Mouse (Mus musculus) limb, embryonic 11.5 days (tissue): ENCODE results near the gene Ncaph. TPM values are rescaled to one million over a fixed set of nuclear protein-coding genes. Genes with fewer than 3 reads are reported as not detected.
A peak's percentile ranks its signal among the peaks of the same experiment; 100 is the strongest.
"Not testable (repeated sequence)": the region's sequence is repeated elsewhere in the genome, so short reads cannot be mapped to it uniquely, and the experiment has no call there.

ENCODE experiments used
- ATAC-seq: fragments of 200-750 bp; cut with Nextera tagmentation; 2 replicates; pipeline ENCODE4 v1.8.0; 2017; ENCODE audit warnings: low read depth; ENCODE audit not compliant: insufficient number of reproducible peaks, low FRiP score, low TSS enrichment
- DNase-seq: peaks from one replicate; pipeline ENCODE4 v3.0.0-alpha.2; 2015; ENCODE audit warnings: low spot score
- H3K27ac ChIP-seq: fragments of 300-500 bp; sonication (generic); replicated peaks from 2 replicates; pipeline ENCODE4 v1.5.1; 2014; ENCODE audit warnings: low read depth, mild to moderate bottlenecking, low read length
- H3K27me3 ChIP-seq: fragments of 300-500 bp; sonication (generic); 2 replicates; pipeline ENCODE4 v1.6.1; 2014; ENCODE audit warnings: mild to moderate bottlenecking, low read length, mixed read lengths; ENCODE audit not compliant: control insufficient read depth, insufficient read depth
- H3K36me3 ChIP-seq: fragments of 300-500 bp; sonication (generic); 2 replicates; pipeline ENCODE4 v1.6.1; 2014; ENCODE audit warnings: mild to moderate bottlenecking, low read length, moderate library complexity, mixed read lengths; ENCODE audit not compliant: control insufficient read depth, insufficient read depth
- H3K4me1 ChIP-seq: fragments of 300-500 bp; sonication (generic); 2 replicates; pipeline ENCODE4 v1.6.1; 2014; ENCODE audit warnings: low read length, mixed read lengths; ENCODE audit not compliant: control insufficient read depth, insufficient read depth
- H3K4me2 ChIP-seq: fragments of 300-500 bp; sonication (generic); 2 replicates; pipeline ENCODE4 v1.6.1; 2014; ENCODE audit warnings: low read depth, mild to moderate bottlenecking, moderate library complexity; ENCODE audit not compliant: severe bottlenecking
- H3K4me3 ChIP-seq: fragments of 300-500 bp; sonication (generic); 2 replicates; pipeline ENCODE4 v1.5.1; 2014; ENCODE audit warnings: low read depth, low read length
- H3K9ac ChIP-seq: fragments of 300-500 bp; sonication (generic); 2 replicates; pipeline ENCODE4 v1.6.1; 2014; ENCODE audit warnings: mild to moderate bottlenecking, low read length
- H3K9me3 ChIP-seq: fragments of 300-500 bp; sonication (generic); 2 replicates; pipeline ENCODE4 v1.6.1; 2016; ENCODE audit warnings: low read length; ENCODE audit not compliant: control insufficient read depth
- WGBS: fragments of 180-500 bp; shearing (Covaris S2); extraction: QIAGEN DNeasy Blood & Tissue Kit; methylation state at CpG from one replicate; pipeline ENCODE4 v1.1.7; 2014; 5-methylcytosine and 5-hydroxymethylcytosine counted together
- polyA plus RNA-seq: library from polyadenylated mRNA; unstranded; fragments of >200 nt; fragmentation: Nextera tagmentation; extraction: Ambion mirVana; gene quantifications from 2 replicates; pipeline ENCODE4 v1.2.1, GENCODE M21; 2014

Ncaph gene
- polyA plus RNA-seq, 1 experiment from 2014 or later = 130 TPM

DNA sequence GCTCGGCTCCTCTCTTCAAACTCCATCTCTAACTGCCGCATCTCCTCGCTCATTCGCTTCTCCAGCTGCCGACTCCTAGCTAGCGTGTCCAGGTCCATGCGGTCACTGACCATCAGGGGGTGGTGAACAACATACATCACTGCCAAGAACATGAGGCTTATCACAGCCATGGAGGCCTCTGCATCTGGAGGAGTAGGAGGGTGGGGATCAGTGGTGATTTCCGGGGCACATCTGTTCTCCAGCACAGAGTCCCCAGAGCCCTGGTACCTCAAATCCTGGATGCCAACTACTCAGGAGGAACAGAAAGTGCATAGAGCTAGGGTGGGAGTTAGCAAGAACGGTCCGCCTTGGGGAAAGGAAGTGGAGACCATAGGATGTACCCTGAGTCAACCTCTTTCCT lies 8.3 kb upstream of the Ncaph start:
- Histone ChIP-seq H3K9me3 (no peaks in the 10 kb centered on the region), H3K36me3 (peaks cover 6% of the 10 kb centered on the region; the same call in 1 of the 2 replicates), H3K27me3 (no peaks in the 10 kb centered on the region), H3K27ac (no peak overlapping the region), H3K4me1 (peaks cover 5% of the 10 kb centered on the region), H3K4me3 (no peak overlapping the region), H3K9ac (no peak overlapping the region), H3K4me2 (peak overlapping the region; percentile 56; the same call in 1 of the 2 replicates)
- WGBS = 84% methylated on average over 10 of the region's 10 CpGs
- DNase-seq (no peak), ATAC-seq (no peak)

DNA sequence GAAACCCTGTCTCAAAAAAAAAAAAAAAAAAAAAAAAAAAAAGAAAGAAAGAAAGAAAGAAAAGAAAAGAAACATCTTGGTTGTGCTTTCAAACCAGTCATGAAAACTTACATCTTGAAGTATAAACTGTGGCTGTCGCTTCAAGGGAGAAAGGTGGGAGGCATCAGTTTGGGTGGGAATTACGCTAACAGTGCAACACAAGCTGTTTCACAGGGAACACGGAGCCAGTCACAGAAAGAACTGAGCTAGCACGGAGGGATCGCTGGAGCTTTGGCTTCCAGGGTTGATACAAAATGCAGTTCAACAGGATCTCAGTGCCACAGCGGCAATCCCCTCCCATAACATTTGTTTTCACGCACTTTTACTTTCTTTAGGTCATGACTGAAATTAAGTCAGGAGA lies 6.3 kb upstream of the Ncaph start:
- H3K9ac ChIP-seq = no peak overlapping the region
- H3K4me3 ChIP-seq = no peak overlapping the region
- peaks cover 6% of the 10 kb centered on the region; the same call in 1 of the 2 replicates for H3K36me3 ChIP-seq
- DNase-seq (no peak), ATAC-seq (no peak)
- 93% methylated on average over 7 of the region's 7 CpGs for WGBS
- no peak overlapping the region for H3K4me2 ChIP-seq
- H3K27ac ChIP-seq = no peak overlapping the region
- H3K4me1 ChIP-seq = peaks cover 5% of the 10 kb centered on the region
- H3K9me3 ChIP-seq = no peaks in the 10 kb centered on the region
- H3K27me3 ChIP-seq = no peaks in the 10 kb centered on the region

DNA sequence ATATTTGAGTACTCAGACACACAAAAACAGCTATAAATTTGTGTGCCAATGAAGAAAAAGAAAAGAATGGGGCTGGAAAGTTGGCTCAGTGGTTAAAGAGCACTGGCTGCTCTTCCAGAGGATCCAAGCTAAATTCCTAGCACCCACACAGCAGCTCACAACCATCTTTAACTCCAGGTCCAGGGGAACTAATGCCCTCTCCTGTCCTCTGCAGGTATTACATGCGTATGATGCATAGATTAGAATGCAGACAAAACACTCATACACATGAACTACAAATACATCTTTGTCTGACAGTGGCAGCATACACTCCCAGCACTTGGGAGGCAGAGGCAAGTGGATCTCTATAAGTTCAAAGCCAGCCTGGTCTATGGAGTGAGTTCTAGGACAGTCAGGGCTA lies 5.9 kb upstream of the Ncaph start:
- H3K4me3 ChIP-seq = no peak overlapping the region
- H3K27me3 ChIP-seq = no peaks in the 10 kb centered on the region
- DNase-seq (no peak), ATAC-seq (no peak)
- H3K9me3 ChIP-seq = no peaks in the 10 kb centered on the region
- 100% methylated on average over 1 of the region's 1 CpGs for WGBS
- H3K9ac ChIP-seq = no peak overlapping the region
- no peak overlapping the region for H3K27ac ChIP-seq
- peaks cover 6% of the 10 kb centered on the region; the same call in 1 of the 2 replicates for H3K36me3 ChIP-seq
- H3K4me2 ChIP-seq = no peak overlapping the region
- peaks cover 5% of the 10 kb centered on the region for H3K4me1 ChIP-seq

DNA sequence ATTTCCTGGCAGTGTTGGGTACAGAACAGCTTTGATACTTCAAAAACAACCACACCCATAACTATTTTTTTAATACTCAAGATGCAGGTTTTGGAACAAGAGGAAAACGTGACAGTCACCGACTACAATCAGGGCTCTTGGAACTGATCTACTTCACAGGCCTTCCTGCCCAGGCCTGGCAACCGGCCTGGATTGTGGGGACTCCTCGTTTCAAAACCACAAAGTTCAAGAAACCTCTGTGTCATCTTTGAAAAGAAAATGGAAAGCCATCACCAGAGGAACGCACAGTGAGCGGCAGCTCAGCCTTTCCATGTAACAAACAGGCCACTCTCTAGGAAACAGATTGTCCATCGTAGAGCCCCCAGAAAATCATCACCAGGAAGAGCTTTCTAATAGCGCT lies 5.3 kb upstream of the Ncaph start:
- 95% methylated on average over 8 of the region's 8 CpGs for WGBS
- Histone ChIP-seq H3K27ac (no peak overlapping the region), H3K9me3 (no peaks in the 10 kb centered on the region), H3K9ac (no peak overlapping the region), H3K27me3 (no peaks in the 10 kb centered on the region), H3K4me1 (peaks cover 5% of the 10 kb centered on the region), H3K36me3 (peaks cover 6% of the 10 kb centered on the region; the same call in 1 of the 2 replicates), H3K4me2 (no peak overlapping the region), H3K4me3 (no peak overlapping the region)
- no peak for DNase-seq
- ATAC-seq = no peak

DNA sequence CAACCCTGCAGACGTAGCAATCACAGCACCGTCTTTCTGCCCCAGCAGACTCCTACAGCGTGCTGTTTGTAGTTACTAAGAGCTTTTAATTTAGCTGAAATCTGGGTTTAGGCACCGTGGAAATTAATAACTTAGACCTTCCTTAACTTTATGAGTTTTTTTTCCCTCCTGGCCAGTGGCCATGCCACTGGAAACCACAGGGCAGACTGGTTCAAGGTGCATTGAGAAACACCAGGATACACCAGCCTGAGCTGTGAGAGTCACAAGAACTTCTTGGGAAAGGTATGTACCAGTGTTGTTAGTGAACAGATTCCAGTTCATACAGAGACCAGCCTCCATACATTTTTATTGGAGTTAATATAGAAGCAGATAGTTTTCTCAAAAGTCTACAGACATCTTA lies 4.7 kb upstream of the Ncaph start:
- no peak overlapping the region for H3K4me2 ChIP-seq
- no peak overlapping the region for H3K9ac ChIP-seq
- peaks cover 6% of the 10 kb centered on the region; the same call in 1 of the 2 replicates for H3K36me3 ChIP-seq
- H3K4me1 ChIP-seq = peaks cover 5% of the 10 kb centered on the region
- no peak for ATAC-seq
- no peaks in the 10 kb centered on the region for H3K27me3 ChIP-seq
- no peaks in the 10 kb centered on the region for H3K9me3 ChIP-seq
- H3K27ac ChIP-seq = no peak overlapping the region
- no peak for DNase-seq
- H3K4me3 ChIP-seq = no peak overlapping the region
- 88% methylated on average over 4 of the region's 4 CpGs for WGBS

DNA sequence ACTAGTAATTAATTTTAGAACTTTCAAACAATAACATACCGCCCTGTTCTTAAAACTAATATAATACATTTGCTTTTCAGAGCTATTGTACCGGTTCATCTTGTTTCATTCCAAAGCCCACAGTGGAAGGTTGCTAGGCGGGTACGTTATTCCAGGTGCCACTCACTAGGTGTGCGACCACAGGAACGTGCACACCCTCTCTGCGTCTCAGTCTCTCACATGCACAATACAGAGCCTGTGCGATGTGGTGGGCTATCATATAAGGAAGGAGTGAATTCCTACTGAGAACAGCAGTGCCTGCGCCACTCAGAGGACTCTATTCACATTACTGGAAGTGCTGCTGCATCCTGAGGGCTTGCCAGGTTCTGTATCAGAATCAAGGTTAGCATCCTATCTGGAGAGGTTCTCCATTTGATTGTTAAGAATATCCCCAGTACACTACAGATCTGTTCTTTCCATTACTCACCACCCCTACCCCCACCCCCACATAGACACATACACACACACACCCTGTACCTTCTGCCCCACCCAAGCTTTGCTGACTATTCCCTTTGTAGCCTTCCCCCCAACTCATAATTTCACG lies 4.2 kb upstream of the Ncaph start:
- no peak for DNase-seq
- no peak for ATAC-seq
- Histone ChIP-seq H3K4me2 (no peak overlapping the region), H3K4me3 (no peak overlapping the region), H3K27me3 (no peaks in the 10 kb centered on the region), H3K9ac (no peak overlapping the region; the same call in 1 of the 2 replicates), H3K4me1 (peaks cover 5% of the 10 kb centered on the region), H3K36me3 (peaks cover 6% of the 10 kb centered on the region; the same call in 1 of the 2 replicates), H3K27ac (no peak overlapping the region), H3K9me3 (no peaks in the 10 kb centered on the region)
- WGBS = 90% methylated on average over 10 of the region's 10 CpGs

DNA sequence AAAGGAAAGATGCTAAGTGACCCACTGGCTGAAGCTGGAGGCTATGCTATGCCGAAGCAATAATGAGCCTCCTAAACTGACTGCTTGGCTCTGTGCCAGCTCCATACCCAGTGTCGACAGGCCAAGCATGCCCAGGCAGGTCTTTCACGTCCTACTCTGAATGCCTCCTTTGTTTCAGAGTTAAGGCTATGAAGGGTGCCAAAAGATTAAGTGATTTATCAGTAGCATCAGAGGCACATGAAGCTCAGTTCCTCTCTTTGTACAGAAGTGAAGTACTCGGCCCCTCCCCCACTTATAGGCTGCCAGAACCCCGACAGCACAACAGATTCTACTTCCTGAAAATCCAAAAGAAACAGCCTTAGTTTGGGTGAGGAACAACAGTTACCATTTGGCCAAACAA lies 3.2 kb upstream of the Ncaph start:
- ATAC-seq (peak; percentile 35), DNase-seq (peak; percentile 79)
- Histone ChIP-seq H3K27me3 (no peaks in the 10 kb centered on the region), H3K9me3 (no peaks in the 10 kb centered on the region), H3K36me3 (peaks cover 6% of the 10 kb centered on the region; the same call in 1 of the 2 replicates), H3K4me1 (peaks cover 9% of the 10 kb centered on the region), H3K9ac (no peak overlapping the region), H3K27ac (0 out of 2 replicates have a peak overlapping the region, but pooled peaks have one; percentile 5), H3K4me2 (no peak overlapping the region), H3K4me3 (no peak overlapping the region)
- WGBS = 22% methylated on average over 5 of the region's 5 CpGs

DNA sequence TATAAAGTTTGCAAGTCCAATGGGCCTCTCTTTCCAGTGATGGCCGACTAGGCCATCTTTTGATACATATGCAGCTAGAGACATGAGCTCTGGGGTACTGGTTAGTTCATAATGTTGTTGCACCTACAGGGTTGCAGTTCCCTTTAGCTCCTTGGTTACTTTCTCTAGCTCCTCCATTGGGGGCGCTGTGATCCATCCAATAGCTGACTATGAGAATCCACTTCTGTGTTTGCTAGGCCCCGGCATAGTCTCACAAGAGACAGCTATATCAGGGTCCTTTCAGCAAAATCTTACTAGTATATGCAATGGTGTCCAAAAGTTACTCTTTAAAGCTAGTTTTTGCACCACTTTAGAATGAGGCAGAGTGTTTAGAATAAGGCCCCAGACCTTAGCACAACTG lies 1.5 kb upstream of the Ncaph start:
- not testable (repeated sequence) for H3K27me3 ChIP-seq, H3K4me3 ChIP-seq, H3K9me3 ChIP-seq, H3K4me1 ChIP-seq, H3K36me3 ChIP-seq, ATAC-seq, H3K9ac ChIP-seq, H3K27ac ChIP-seq, DNase-seq, H3K4me2 ChIP-seq
- WGBS = 45% methylated on average over 2 of the region's 3 CpGs

DNA sequence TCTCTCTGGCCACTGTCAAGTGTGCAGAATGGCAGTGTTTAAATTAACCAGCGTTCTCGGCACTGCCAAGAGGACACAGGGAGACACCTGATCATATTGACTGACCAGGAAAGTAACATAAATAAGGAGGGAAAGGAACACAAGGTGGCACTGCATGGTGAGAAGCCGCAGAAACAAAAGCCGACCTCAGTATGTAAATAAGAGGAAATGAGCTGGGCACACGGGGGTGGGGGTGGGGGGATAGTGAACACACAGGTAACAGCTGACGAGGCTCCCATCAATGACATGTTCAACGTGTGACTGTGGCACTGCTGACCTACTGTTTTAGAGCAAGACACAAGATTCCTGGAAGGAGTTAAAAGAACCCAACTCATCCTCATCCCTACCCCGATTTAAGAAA lies 2.4 kb downstream of the Ncaph start:
- Histone ChIP-seq H3K36me3 (peaks cover 4% of the 10 kb centered on the region; the same call in 1 of the 2 replicates), H3K27ac (no peak overlapping the region), H3K4me2 (no peak overlapping the region), H3K9me3 (no peaks in the 10 kb centered on the region), H3K27me3 (no peaks in the 10 kb centered on the region), H3K4me3 (no peak overlapping the region), H3K9ac (no peak overlapping the region), H3K4me1 (peaks cover 9% of the 10 kb centered on the region)
- DNase-seq (no peak), ATAC-seq (no peak)
- 78% methylated on average over 8 of the region's 8 CpGs for whole genome bisulfite sequencing
